Mouse (Mus musculus): ENCODE measurements at regions not wholly inside any gene's neighbourhood (a gene's known extent, or its start where the extent isn't known, plus 50 kb on each side); places are given as distances from the start of the nearest gene placed in this dataset.

- peak in 1 of 2 experiments; percentile 6 for DNase-seq (ENCODE audit: low spot score in 2 of 2)
Measured at GRCm38 (mm10) chrX:85481326-85481725, 92.5 kb upstream of the Tab3 start.

GRCm38 (mm10) chrX:85496943-85497342 lies 76.9 kb upstream of the Tab3 start:
- no peak for DNase-seq (ENCODE audit: low spot score in 2 of 2)
